Mouse (Mus musculus) midbrain, embryonic 14.5 days (tissue): ENCODE data around the gene Kmt2e. TPM values are rescaled to one million over a fixed set of nuclear protein-coding genes. Genes with fewer than 3 reads are reported as not detected.

Source experiments
- ATAC-seq: fragments of 200-750 bp; cut with Nextera tagmentation; 2 replicates; pipeline ENCODE4 v1.8.0; 2017; ENCODE audit warnings: moderate number of reproducible peaks, moderate library complexity; ENCODE audit not compliant: low FRiP score, low TSS enrichment
- DNase-seq: peaks from one replicate; pipeline ENCODE4 v3.0.0-alpha.2; 2015
- H3K27ac ChIP-seq: fragments of 300-500 bp; sonication (generic); replicated peaks from 2 replicates; pipeline ENCODE4 v1.5.1; 2014; ENCODE audit warnings: mild to moderate bottlenecking, low read depth, low read length, moderate library complexity
- H3K27me3 ChIP-seq: fragments of 300-500 bp; sonication (generic); 2 replicates; pipeline ENCODE4 v1.6.1; 2014; ENCODE audit warnings: low read length, control low read depth, mixed read lengths; ENCODE audit not compliant: control insufficient read depth, insufficient read depth
- H3K36me3 ChIP-seq: fragments of 300-500 bp; sonication (generic); 2 replicates; pipeline ENCODE4 v1.6.1; 2014; ENCODE audit warnings: low read length, control low read depth; ENCODE audit not compliant: control insufficient read depth, insufficient read depth
- H3K4me1 ChIP-seq: fragments of 300-500 bp; sonication (generic); 2 replicates; pipeline ENCODE4 v1.6.1; 2014; ENCODE audit warnings: mild to moderate bottlenecking, antibody characterized with exemption, low read length, control low read depth; ENCODE audit not compliant: control insufficient read depth, insufficient read depth
- H3K4me2 ChIP-seq: fragments of 300-500 bp; sonication (generic); 2 replicates; pipeline ENCODE4 v1.6.1; 2014; ENCODE audit warnings: mild to moderate bottlenecking, low read length, moderate library complexity
- H3K4me3 ChIP-seq: fragments of 300-500 bp; sonication (generic); replicated peaks from 2 replicates; pipeline ENCODE4 v1.5.1; 2014; ENCODE audit warnings: low read depth, low read length
- H3K9ac ChIP-seq: fragments of 300-500 bp; sonication (generic); replicated peaks from 2 replicates; pipeline ENCODE4 v1.6.1; 2014; ENCODE audit warnings: mild to moderate bottlenecking, low read length, moderate library complexity
- H3K9me3 ChIP-seq: fragments of 300-500 bp; sonication (generic); 2 replicates; pipeline ENCODE4 v1.6.1; 2016; ENCODE audit warnings: low read length, control low read depth, mixed read lengths; ENCODE audit not compliant: control insufficient read depth
- WGBS: fragments of 180-500 bp; shearing (Covaris S2); extraction: QIAGEN DNeasy Blood & Tissue Kit; methylation state at CpG from one replicate; pipeline ENCODE4 v1.1.7; 2014; 5-methylcytosine and 5-hydroxymethylcytosine counted together
- polyA plus RNA-seq: library from polyadenylated mRNA; unstranded; fragments of >200 nt; fragmentation: Nextera tagmentation; extraction: Ambion mirVana; gene quantifications from 2 replicates; pipeline ENCODE4 v1.2.1, GENCODE M21; 2014

Kmt2e gene
- polyA plus RNA-seq, result 152 and 155 TPM in 2 replicates

DNA sequence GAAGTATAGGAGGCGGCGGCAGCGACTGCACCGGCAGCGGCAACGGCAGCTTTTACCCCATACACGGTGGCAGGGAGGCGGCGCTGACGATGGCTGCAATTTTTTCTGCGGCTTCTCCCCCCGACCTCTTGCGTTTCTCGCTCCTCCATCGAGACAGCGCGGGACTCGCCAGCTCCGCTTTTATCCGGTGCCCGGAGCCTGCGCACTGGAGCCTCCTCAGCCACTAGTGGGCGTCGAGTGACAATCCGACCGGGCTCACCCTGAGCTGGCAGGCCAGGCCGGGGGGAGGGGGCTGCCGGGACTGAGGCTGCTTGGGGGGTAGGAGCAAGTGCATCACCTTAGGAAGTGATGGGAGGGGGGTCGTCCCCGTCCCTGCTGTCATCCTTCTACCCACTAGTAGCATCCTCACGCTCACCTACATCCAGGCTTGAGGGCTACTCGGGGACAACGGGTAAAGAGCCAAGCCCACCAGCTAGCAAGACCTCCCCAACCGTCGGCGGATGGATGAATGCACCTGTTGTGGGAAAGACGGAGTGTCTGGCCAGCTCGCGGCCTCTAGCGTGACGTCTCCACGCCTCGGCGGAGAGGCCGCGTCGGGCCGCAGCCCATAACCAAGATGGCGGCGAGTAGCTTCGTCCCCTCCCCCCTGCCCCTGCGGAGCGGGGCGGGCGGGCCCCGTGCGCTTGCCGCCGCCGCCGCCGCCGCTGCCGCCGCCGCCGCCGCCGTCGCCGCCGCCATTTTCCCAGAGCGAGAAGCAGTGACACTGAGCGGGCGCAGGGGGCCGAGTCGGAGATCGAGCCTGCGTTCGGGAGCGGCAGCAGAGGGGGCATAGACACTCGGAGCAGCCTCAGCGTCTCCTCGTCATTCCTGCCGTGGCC, at the start of gene Kmt2e:
Gene Kmt2e (plus strand): TSS at position 722 of the 878 bp plus-strand sequence.
- ATAC-seq (peak; percentile 82), DNase-seq (peak; percentile 95)
- H3K4me1 ChIP-seq, result peaks cover 17% of the 10 kb centered on the region
- no peaks in the 10 kb centered on the region for H3K9me3 ChIP-seq
- H3K36me3 ChIP-seq, result no peaks in the 10 kb centered on the region
- H3K9ac ChIP-seq, result peak within 1 kb of the TSS; percentile 100
- H3K27ac ChIP-seq, result peak within 1 kb of the TSS; percentile 100
- peak within 1 kb of the TSS; percentile 100 for H3K4me3 ChIP-seq
- no peaks in the 10 kb centered on the region for H3K27me3 ChIP-seq
- WGBS, result under 1% methylated on average over 84 of the region's 85 CpGs
- peak within 1 kb of the TSS; percentile 94 for H3K4me2 ChIP-seq

DNA sequence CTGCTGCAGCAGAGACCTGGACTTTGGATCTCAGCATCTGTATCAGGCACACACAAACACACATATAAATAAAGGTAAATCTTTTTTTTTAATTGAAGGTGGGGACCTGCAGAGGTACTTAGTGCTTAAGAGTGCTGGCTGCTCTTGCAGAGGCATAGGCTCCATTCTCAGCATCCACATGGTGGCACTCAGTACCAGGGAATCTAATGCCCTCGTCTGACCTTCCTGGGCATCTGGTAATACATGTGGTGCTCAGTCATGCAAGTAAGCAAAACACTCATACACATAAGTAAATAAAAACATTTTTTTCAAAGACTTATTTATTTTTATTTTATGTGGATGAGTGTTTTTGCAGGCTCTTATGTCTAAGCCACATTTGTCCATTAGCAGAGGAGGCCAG, 49.1 kb upstream of the Kmt2e start:
- 68% methylated on average over 1 of the region's 1 CpGs for WGBS
- no peak for ATAC-seq

DNA sequence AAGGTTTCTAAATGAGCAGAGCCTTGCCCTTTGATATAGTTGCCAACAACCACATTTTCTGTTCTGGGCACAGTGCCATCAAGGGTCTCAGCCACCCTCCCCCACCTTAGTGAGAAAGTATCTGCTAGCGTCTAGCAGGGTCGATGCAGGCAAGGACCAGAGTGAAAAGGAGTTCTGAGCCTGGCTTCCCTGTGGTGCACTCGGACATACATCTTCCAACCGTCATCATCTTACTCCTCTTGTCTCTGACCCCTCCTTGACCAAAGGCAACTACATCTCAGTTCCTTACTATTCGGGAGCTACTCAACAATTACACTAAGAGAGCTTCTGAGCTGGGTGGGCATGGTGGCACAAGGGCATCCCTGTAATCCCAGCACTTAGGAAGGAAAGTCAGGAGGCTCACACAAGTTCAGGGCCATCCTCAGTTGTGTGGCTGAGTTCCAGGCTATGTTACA, 48.5 kb upstream of the Kmt2e start:
- no peaks in the 10 kb centered on the region for H3K36me3 ChIP-seq
- H3K27me3 ChIP-seq, result no peaks in the 10 kb centered on the region
- peak overlapping the region; percentile 28; the same call in 1 of the 2 replicates for H3K4me2 ChIP-seq
- H3K4me1 ChIP-seq, result no peaks in the 10 kb centered on the region
- peak; percentile 44 for ATAC-seq
- DNase-seq, result peak; percentile 49
- no peaks in the 10 kb centered on the region for H3K9me3 ChIP-seq
- no peak overlapping the region; the same call in 1 of the 2 replicates for H3K9ac ChIP-seq
- 53% methylated on average over 5 of the region's 5 CpGs for WGBS
- no peak overlapping the region for H3K4me3 ChIP-seq
- no peak overlapping the region for H3K27ac ChIP-seq

More for the DNA sequence above, 49.1 kb upstream of the Kmt2e start:
- no peaks in the 10 kb centered on the region for H3K36me3 ChIP-seq
- H3K4me1 ChIP-seq, result no peaks in the 10 kb centered on the region
- no peaks in the 10 kb centered on the region for H3K27me3 ChIP-seq
- no peak overlapping the region for H3K4me3 ChIP-seq
- no peaks in the 10 kb centered on the region for H3K9me3 ChIP-seq
- H3K4me2 ChIP-seq, result no peak overlapping the region
- peak; percentile 29 for DNase-seq
- no peak overlapping the region for H3K27ac ChIP-seq
- no peak overlapping the region for H3K9ac ChIP-seq

DNA sequence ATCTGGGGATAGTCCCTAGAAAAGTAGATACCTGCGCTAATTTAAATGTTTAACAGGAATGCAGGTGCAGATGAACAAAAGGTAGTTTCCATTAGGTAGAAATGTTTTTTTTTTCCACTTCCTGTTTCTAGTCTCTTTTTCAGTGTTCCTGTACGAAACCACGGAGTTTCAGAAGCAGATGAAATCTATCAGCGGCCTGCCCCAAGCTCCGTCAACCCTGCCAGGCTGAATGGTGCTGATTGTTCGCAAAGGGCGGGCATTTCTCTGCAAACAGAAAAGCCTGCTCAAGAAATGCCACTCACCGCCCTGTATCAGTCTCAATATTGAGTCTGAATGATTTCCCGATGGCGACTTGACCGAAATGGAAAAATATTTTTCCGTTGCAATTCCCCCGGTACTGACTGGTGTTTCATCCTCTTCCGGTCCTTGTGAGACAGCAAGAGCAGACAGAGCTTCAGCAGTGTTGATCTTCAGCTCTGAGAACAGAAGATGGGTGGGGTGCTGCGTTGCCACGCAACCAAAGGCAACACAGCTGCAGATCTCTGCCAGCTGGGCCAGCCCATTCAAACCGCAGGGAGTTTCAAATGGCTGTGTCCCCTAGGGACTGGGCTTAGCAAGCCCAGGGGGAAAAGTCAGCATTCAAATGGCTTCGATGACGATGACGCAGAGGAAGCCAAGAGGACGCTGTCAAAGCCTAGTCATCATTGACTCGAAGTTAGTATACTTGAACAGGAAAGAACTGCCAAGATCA, 47.5 kb upstream of the Kmt2e start:
- 2% methylated on average over 22 of the region's 22 CpGs for WGBS
- H3K27me3 ChIP-seq, result no peaks in the 10 kb centered on the region
- H3K9ac ChIP-seq, result peak overlapping the region; percentile 51
- peak; percentile 89 for ATAC-seq
- H3K4me2 ChIP-seq, result peak overlapping the region; percentile 66
- peak overlapping the region; percentile 82 for H3K27ac ChIP-seq
- peak overlapping the region; percentile 37 for H3K4me3 ChIP-seq
- H3K4me1 ChIP-seq, result no peaks in the 10 kb centered on the region
- H3K36me3 ChIP-seq, result no peaks in the 10 kb centered on the region
- DNase-seq, result peak; percentile 91
- H3K9me3 ChIP-seq, result no peaks in the 10 kb centered on the region

DNA sequence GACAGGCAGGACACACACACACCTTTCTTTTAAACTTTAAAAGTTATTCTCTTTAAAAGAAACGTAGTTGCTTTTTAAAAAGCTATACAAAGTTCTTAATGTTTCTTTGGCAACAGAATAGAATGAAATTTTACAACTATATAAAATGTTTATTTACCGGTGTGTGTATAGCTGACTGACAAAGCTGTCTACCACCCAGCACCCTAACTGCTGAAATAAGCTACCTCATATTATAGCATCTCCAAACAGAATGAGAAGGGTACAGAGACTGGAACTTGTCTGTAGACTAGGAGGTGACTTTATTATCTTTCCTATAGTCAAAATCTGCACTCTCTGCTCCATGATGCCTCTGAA, 47.0 kb upstream of the Kmt2e start:
- DNase-seq (no peak), ATAC-seq (no peak)
- no peaks in the 10 kb centered on the region for H3K36me3 ChIP-seq
- peak overlapping the region; percentile 66 for H3K4me2 ChIP-seq
- peak overlapping the region; percentile 37; the same call in 1 of the 2 replicates for H3K4me3 ChIP-seq
- 48% methylated on average over 2 of the region's 2 CpGs for WGBS
- no peaks in the 10 kb centered on the region for H3K27me3 ChIP-seq
- H3K4me1 ChIP-seq, result no peaks in the 10 kb centered on the region
- peak overlapping the region; percentile 82; the same call in 1 of the 2 replicates for H3K27ac ChIP-seq
- H3K9me3 ChIP-seq, result no peaks in the 10 kb centered on the region
- H3K9ac ChIP-seq, result no peak overlapping the region

DNA sequence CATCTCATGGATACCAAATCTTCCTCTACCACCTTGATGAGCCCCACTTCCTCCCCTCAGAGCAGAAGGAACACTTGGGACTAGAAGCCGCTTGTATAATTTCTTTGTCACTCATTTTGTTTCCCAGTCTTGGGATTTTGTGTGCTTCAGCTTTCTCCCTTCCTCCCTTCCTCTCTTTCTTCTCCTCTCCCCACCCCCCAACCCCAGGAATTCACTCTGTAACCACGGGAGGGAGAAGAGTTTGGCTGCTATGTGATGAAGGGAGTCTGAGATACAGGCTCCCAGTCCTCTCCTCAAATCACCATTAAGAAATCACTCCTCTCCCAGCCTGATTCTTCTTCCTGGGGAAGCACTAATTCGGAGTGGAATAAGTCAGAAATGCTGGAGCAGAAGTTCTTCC, 46.1 kb upstream of the Kmt2e start:
- WGBS, result 40% methylated on average over 3 of the region's 3 CpGs
- Histone ChIP-seq H3K9me3 (no peaks in the 10 kb centered on the region), H3K4me2 (no peak overlapping the region), H3K4me3 (no peak overlapping the region), H3K9ac (no peak overlapping the region), H3K27ac (no peak overlapping the region), H3K27me3 (no peaks in the 10 kb centered on the region), H3K36me3 (no peaks in the 10 kb centered on the region), H3K4me1 (no peaks in the 10 kb centered on the region)
- ATAC-seq (no peak), DNase-seq (peak; percentile 2)

DNA sequence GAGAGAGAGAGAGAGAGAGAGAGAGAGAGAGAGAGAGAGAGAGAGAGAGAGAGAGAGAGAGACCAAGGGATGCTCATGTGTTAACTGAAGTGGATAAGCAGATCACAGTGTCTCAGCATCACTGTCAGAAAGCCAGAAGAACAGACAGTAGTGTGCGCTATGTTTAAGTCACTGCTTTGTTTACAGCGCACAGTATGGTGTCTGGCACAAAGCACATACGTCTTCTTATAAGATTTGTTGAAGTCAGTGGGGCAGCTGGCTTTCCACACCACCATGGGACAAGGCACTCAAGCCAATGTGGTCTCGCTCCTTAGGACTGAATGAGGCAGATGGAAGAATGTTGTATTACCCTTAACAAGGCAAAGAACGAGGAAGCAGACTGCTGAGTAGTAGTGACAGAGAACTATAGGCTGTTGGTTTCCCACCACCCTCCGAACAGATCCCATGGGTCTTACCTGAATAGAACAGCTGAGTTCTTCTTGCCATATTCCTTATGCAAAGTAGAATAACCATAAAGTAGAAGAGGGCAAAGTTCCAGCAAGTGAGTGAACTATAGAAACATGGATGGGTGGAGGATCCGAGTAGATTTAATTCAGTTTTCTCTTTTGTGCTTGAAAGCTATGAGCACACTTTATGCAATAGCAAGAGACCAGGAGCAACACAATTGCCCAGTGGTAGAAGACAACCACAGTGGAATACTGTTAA, 44.5 kb upstream of the Kmt2e start:
- Histone ChIP-seq H3K4me1 (no peaks in the 10 kb centered on the region), H3K4me2 (no peak overlapping the region), H3K4me3 (no peak overlapping the region), H3K9ac (no peak overlapping the region), H3K9me3 (no peaks in the 10 kb centered on the region), H3K27me3 (no peaks in the 10 kb centered on the region), H3K36me3 (no peaks in the 10 kb centered on the region), H3K27ac (no peak overlapping the region)
- ATAC-seq (no peak), DNase-seq (peak; percentile 1)
- WGBS, result 86% methylated on average over 7 of the region's 7 CpGs

DNA sequence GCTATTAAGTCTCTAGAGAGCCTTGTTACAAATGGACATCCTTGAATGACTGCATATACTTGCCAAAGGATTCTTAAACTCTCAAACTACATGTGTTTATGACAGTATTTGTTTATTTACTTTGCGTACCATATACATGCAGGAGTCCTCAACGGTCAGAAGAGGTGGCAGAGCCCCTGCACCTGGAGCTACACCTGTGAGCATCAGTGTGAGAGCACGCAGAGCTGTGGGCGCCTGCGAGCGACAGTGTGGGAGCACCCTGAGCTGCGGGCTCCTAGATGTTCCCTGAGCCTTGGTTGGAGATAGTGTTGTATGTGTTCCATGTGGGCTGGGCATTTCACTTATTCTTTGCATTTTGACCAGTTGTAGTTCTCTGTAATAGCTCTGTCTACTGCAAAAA, 42.5 kb upstream of the Kmt2e start:
- Histone ChIP-seq H3K36me3 (no peaks in the 10 kb centered on the region), H3K27me3 (no peaks in the 10 kb centered on the region), H3K27ac (no peak overlapping the region), H3K4me1 (no peaks in the 10 kb centered on the region), H3K4me2 (no peak overlapping the region), H3K9me3 (no peaks in the 10 kb centered on the region), H3K9ac (no peak overlapping the region), H3K4me3 (no peak overlapping the region)
- peak; percentile 0 for DNase-seq
- ATAC-seq, result no peak
- 96% methylated on average over 7 of the region's 7 CpGs for WGBS
